Mouse (Mus musculus) C2C12 (cell line): ENCODE measurements around the gene Gab1.

Source experiments
- CEBPB ChIP-seq: IDR thresholded peaks from one replicate; pipeline ENCODE4 v1.6.1; 2011; ENCODE audit warnings: low read depth, mild to moderate bottlenecking, control low read depth, moderate library complexity
- CTCF ChIP-seq: IDR thresholded peaks from one replicate; pipeline ENCODE4 v1.5.1; 2011; ENCODE audit not compliant: control insufficient read depth, insufficient read depth, insufficient read length
- MAX ChIP-seq: IDR thresholded peaks from one replicate; pipeline ENCODE4 v1.6.1; 2011; ENCODE audit warnings: mild to moderate bottlenecking, control low read depth
- MYOG ChIP-seq: IDR thresholded peaks from one replicate; pipeline ENCODE4 v1.6.1; 2011; ENCODE audit not compliant: control insufficient read depth, insufficient read length; ENCODE audit errors: extremely low read depth

DNA sequence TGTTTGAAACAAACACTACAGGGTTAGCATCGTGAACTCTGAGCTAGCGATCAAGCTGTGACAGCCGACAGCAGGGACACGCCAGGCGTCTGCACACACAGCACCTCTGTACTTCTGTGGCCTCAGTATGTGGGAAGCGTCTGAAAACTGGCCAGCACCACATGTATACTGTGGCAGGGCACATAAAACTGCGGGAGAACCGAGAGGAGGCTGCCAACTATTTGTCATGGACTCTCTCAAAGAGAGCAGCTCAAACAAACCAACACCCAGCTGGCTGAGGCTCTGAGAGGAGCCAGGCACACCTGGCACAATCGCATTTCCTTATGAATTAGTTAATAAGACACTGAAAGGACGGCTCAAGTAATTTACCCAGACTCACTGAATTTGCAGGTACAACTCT lies 99.0 kb downstream of the Gab1 start:
- no peak for TF ChIP-seq CTCF
- TF ChIP-seq MAX: no peak
- TF ChIP-seq CEBPB: no peak
- TF ChIP-seq MYOG: no peak
